Mouse (Mus musculus) hindbrain, embryonic 10.5 days (tissue): ENCODE measurements at regions not wholly inside any gene's neighbourhood (a gene's known extent, or its start where the extent isn't known, plus 50 kb on each side); places are given as distances from the start of the nearest gene placed in this dataset.
"Not testable (repeated sequence)": the region's sequence is repeated elsewhere in the genome, so short reads cannot be mapped to it uniquely, and the experiment has no call there.

Experiments
- DNase-seq: peaks from one replicate; pipeline ENCODE4 v3.0.0-alpha.2; 2017; ENCODE audit warnings: low spot score
- H3K27ac ChIP-seq: fragments of 300-500 bp; sonication (generic); 2 replicates; pipeline ENCODE4 v1.5.1; 2016; ENCODE audit warnings: mild to moderate bottlenecking, moderate library complexity
- H3K27me3 ChIP-seq: fragments of 300-500 bp; sonication (generic); 2 replicates; pipeline ENCODE4 v1.6.1; 2016; ENCODE audit warnings: mild to moderate bottlenecking; ENCODE audit not compliant: poor library complexity, insufficient read depth, severe bottlenecking
- H3K36me3 ChIP-seq: fragments of 300-500 bp; sonication (generic); 2 replicates; pipeline ENCODE4 v1.6.1; 2016; ENCODE audit warnings: mild to moderate bottlenecking, moderate library complexity
- H3K4me1 ChIP-seq: fragments of 300-500 bp; sonication (generic); replicated peaks from 2 replicates; pipeline ENCODE4 v1.6.1; 2016; ENCODE audit warnings: mild to moderate bottlenecking
- H3K4me3 ChIP-seq: fragments of 300-500 bp; sonication (generic); 2 replicates; pipeline ENCODE4 v1.5.1; 2016; ENCODE audit warnings: mild to moderate bottlenecking, moderate library complexity
- H3K9me3 ChIP-seq: fragments of 300-500 bp; sonication (generic); 2 replicates; pipeline ENCODE4 v1.6.1; 2016; ENCODE audit warnings: mild to moderate bottlenecking, moderate library complexity
- WGBS: fragments of 180-500 bp; shearing (Covaris S2); methylation state at CpG from one replicate; pipeline ENCODE4 v1.1.7; 2016; 5-methylcytosine and 5-hydroxymethylcytosine counted together

GRCm38 (mm10) chr4:84173441-84173840 lies 501.6 kb downstream of the Bnc2 start:
- H3K36me3 ChIP-seq = no peaks in the 10 kb centered on the region
- peaks cover 29% of the 10 kb centered on the region for H3K4me1 ChIP-seq
- H3K9me3 ChIP-seq = no peaks in the 10 kb centered on the region
- 61% methylated on average over 2 of the region's 2 CpGs for WGBS
- no peak overlapping the region for H3K4me3 ChIP-seq
- peak overlapping the region; percentile 71 for H3K27ac ChIP-seq
- DNase-seq = no peak
- peaks cover 15% of the 10 kb centered on the region for H3K27me3 ChIP-seq

- not testable (repeated sequence) for H3K4me3 ChIP-seq, H3K9me3 ChIP-seq, DNase-seq, H3K36me3 ChIP-seq, H3K27ac ChIP-seq
- peaks cover 33% of the 10 kb centered on the region for H3K4me1 ChIP-seq
- H3K27me3 ChIP-seq = peaks cover 18% of the 10 kb centered on the region
- 95% methylated on average over 6 of the region's 6 CpGs for WGBS
Observed at GRCm38 (mm10) chr4:84176457-84176856, 498.6 kb downstream of the Bnc2 start.

- Histone ChIP-seq H3K4me3 (no peak overlapping the region), H3K9me3 (no peaks in the 10 kb centered on the region), H3K4me1 (peaks cover 24% of the 10 kb centered on the region), H3K27ac (no peak overlapping the region), H3K36me3 (no peaks in the 10 kb centered on the region), H3K27me3 (peaks cover 15% of the 10 kb centered on the region)
- no peak for DNase-seq
- WGBS = 35% methylated on average over 3 of the region's 3 CpGs
Observed at GRCm38 (mm10) chr4:84177827-84178226, 497.2 kb downstream of the Bnc2 start.

GRCm38 (mm10) chr4:84184436-84184835 lies 490.6 kb downstream of the Bnc2 start:
- no peak for DNase-seq
- Histone ChIP-seq H3K4me3 (no peak overlapping the region), H3K27ac (no peak overlapping the region), H3K27me3 (peaks cover 14% of the 10 kb centered on the region; the same call in 1 of the 2 replicates), H3K4me1 (0 out of 2 replicates have a peak, but pooled peaks cover 5% of the 10 kb centered on the region), H3K36me3 (no peaks in the 10 kb centered on the region), H3K9me3 (no peaks in the 10 kb centered on the region)
- WGBS = 94% methylated on average over 4 of the region's 4 CpGs

- Histone ChIP-seq H3K27me3 (peaks cover 14% of the 10 kb centered on the region; the same call in 1 of the 2 replicates), H3K4me1 (0 out of 2 replicates have a peak, but pooled peaks cover 5% of the 10 kb centered on the region), H3K36me3 (no peaks in the 10 kb centered on the region), H3K9me3 (no peaks in the 10 kb centered on the region), H3K27ac (no peak overlapping the region), H3K4me3 (no peak overlapping the region)
- WGBS = 94% methylated on average over 6 of the region's 6 CpGs
- DNase-seq = no peak
Observed at GRCm38 (mm10) chr4:84184844-84185243, 490.2 kb downstream of the Bnc2 start.

- Histone ChIP-seq H3K36me3 (no peaks in the 10 kb centered on the region), H3K4me3 (no peak overlapping the region), H3K27ac (no peak overlapping the region), H3K27me3 (peaks cover 11% of the 10 kb centered on the region; the same call in 1 of the 2 replicates), H3K4me1 (peaks cover 12% of the 10 kb centered on the region), H3K9me3 (no peaks in the 10 kb centered on the region)
- no peak for DNase-seq
- WGBS = 77% methylated on average over 12 of the region's 12 CpGs
Observed at GRCm38 (mm10) chr4:84189315-84189714, 485.8 kb downstream of the Bnc2 start.

- WGBS = 88% methylated on average over 2 of the region's 2 CpGs
Observed at GRCm38 (mm10) chr4:84191303-84191702, 483.8 kb downstream of the Bnc2 start.

GRCm38 (mm10) chr4:84192301-84192700 lies 482.8 kb downstream of the Bnc2 start:
- no peaks in the 10 kb centered on the region for H3K36me3 ChIP-seq
- H3K9me3 ChIP-seq = no peaks in the 10 kb centered on the region
- no peak overlapping the region for H3K4me3 ChIP-seq
- peak overlapping the region; percentile 40; the same call in 1 of the 2 replicates for H3K27ac ChIP-seq
- WGBS = 46% methylated on average over 2 of the region's 2 CpGs
- 0 out of 2 replicates have a peak, but pooled peaks cover 8% of the 10 kb centered on the region for H3K27me3 ChIP-seq
- no peak for DNase-seq
- peaks cover 12% of the 10 kb centered on the region for H3K4me1 ChIP-seq

More at GRCm38 (mm10) chr4:84191303-84191702, 483.8 kb downstream of the Bnc2 start:
- Histone ChIP-seq H3K4me3 (no peak overlapping the region), H3K27me3 (0 out of 2 replicates have a peak, but pooled peaks cover 8% of the 10 kb centered on the region), H3K36me3 (no peaks in the 10 kb centered on the region), H3K9me3 (no peaks in the 10 kb centered on the region), H3K27ac (no peak overlapping the region), H3K4me1 (peaks cover 12% of the 10 kb centered on the region)
- no peak for DNase-seq

GRCm38 (mm10) chr4:84196732-84197131 lies 478.3 kb downstream of the Bnc2 start:
- Histone ChIP-seq H3K36me3 (no peaks in the 10 kb centered on the region), H3K4me3 (no peak overlapping the region), H3K27me3 (no peaks in the 10 kb centered on the region), H3K27ac (no peak overlapping the region), H3K4me1 (peaks cover 38% of the 10 kb centered on the region), H3K9me3 (no peaks in the 10 kb centered on the region)
- no peak for DNase-seq
- WGBS = 87% methylated on average over 2 of the region's 2 CpGs

- H3K27ac ChIP-seq = no peak overlapping the region
- no peaks in the 10 kb centered on the region for H3K36me3 ChIP-seq
- DNase-seq = no peak
- H3K27me3 ChIP-seq = peaks cover 4% of the 10 kb centered on the region
- H3K4me1 ChIP-seq = peaks cover 45% of the 10 kb centered on the region
- H3K4me3 ChIP-seq = no peak overlapping the region
- no peaks in the 10 kb centered on the region for H3K9me3 ChIP-seq
- 90% methylated on average over 4 of the region's 4 CpGs for WGBS
Observed at GRCm38 (mm10) chr4:84198176-84198575, 476.9 kb downstream of the Bnc2 start.

GRCm38 (mm10) chr4:84199181-84199656 lies 475.9 kb downstream of the Bnc2 start:
- Histone ChIP-seq H3K27me3 (peaks cover 5% of the 10 kb centered on the region), H3K4me3 (no peak overlapping the region), H3K9me3 (no peaks in the 10 kb centered on the region), H3K4me1 (peaks cover 47% of the 10 kb centered on the region), H3K27ac (peak overlapping the region; percentile 73), H3K36me3 (no peaks in the 10 kb centered on the region)
- 49% methylated on average over 9 of the region's 9 CpGs for WGBS
- peak; percentile 29 for DNase-seq

- DNase-seq = no peak
- peaks cover 5% of the 10 kb centered on the region for H3K27me3 ChIP-seq
- H3K27ac ChIP-seq = peak overlapping the region; percentile 50
- H3K9me3 ChIP-seq = no peaks in the 10 kb centered on the region
- H3K36me3 ChIP-seq = no peaks in the 10 kb centered on the region
- no peak overlapping the region for H3K4me3 ChIP-seq
- peaks cover 50% of the 10 kb centered on the region for H3K4me1 ChIP-seq
- 46% methylated on average over 3 of the region's 3 CpGs for WGBS
Observed at GRCm38 (mm10) chr4:84201001-84201400, 474.1 kb downstream of the Bnc2 start.

- peak overlapping the region; percentile 76 for H3K27ac ChIP-seq
- WGBS = 9% methylated on average over 2 of the region's 2 CpGs
Observed at GRCm38 (mm10) chr4:84202231-84202630, 472.8 kb downstream of the Bnc2 start.

GRCm38 (mm10) chr4:84203680-84204079 lies 471.4 kb downstream of the Bnc2 start:
- Histone ChIP-seq H3K4me3 (no peak overlapping the region), H3K36me3 (no peaks in the 10 kb centered on the region), H3K4me1 (peaks cover 49% of the 10 kb centered on the region), H3K27me3 (peaks cover 5% of the 10 kb centered on the region), H3K27ac (no peak overlapping the region; the same call in 1 of the 2 replicates), H3K9me3 (no peaks in the 10 kb centered on the region)
- 59% methylated on average over 1 of the region's 1 CpGs for WGBS
- DNase-seq = no peak

More at GRCm38 (mm10) chr4:84202231-84202630, 472.8 kb downstream of the Bnc2 start:
- DNase-seq = peak; percentile 68
- H3K27me3 ChIP-seq = peaks cover 5% of the 10 kb centered on the region
- no peaks in the 10 kb centered on the region for H3K9me3 ChIP-seq
- no peak overlapping the region for H3K4me3 ChIP-seq
- H3K4me1 ChIP-seq = peaks cover 50% of the 10 kb centered on the region
- H3K36me3 ChIP-seq = no peaks in the 10 kb centered on the region
